In the genomic region with DNA sequence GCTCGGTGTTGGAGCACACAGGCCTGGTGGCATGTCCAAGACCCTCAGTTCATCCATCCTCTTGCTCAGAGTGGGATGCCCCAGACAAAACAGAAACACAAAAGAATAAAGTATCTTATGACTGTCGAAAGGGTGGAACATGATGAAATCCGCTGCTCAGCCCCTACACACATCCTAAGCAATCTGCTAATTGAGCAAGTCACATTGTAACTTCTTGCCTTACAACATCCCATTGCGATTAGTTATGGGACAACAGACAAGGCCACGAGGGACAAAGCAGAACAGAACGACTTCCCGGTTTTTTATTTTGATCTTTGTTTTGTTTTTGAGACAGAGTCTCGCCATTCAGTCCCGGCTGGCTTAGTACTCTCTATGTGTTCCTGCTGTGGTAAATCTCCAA, we compare ENCODE assay signal across 15 mouse cellular contexts.
"Had no signal": no experiment of that assay in that cellular context is flagged by ENCODE, and none has a peak within 500 bp of the region (broad histone marks: within the 10 kb centered on the region; RNA-seq: fewer than 3 reads in every experiment).

No protein-coding gene starts in this region.

- H3K36me3 ChIP-seq: limb, embryonic 13.5 days; liver, embryonic 13.5 days; lung, embryonic 15.5 days; midbrain, embryonic 10.5 days; midbrain, embryonic 15.5 days; neural tube, embryonic 13.5 days had no signal

- H3K27me3 ChIP-seq: limb, embryonic 13.5 days; liver, embryonic 13.5 days; lung, embryonic 15.5 days; midbrain, embryonic 15.5 days; neural tube, embryonic 13.5 days had no signal

- ATAC-seq: hindbrain, postnatal 0 days; midbrain, embryonic 15.5 days had no signal

- H3K4me2 ChIP-seq: limb, embryonic 13.5 days; liver, embryonic 13.5 days; lung, embryonic 15.5 days; midbrain, embryonic 15.5 days; neural tube, embryonic 13.5 days had no signal

- H3K9ac ChIP-seq: limb, embryonic 13.5 days; liver, embryonic 13.5 days; lung, embryonic 15.5 days; midbrain, embryonic 15.5 days; neural tube, embryonic 13.5 days had no signal

- DNase-seq: kidney, adult 18-20 months; kidney, postnatal 10 days; kidney, postnatal 4 days; left cerebral cortex, postnatal 4 days; liver, embryonic 13.5 days; right cerebral cortex, postnatal 14 days; thymus, adult 18-20 months; thymus, postnatal 36 days had no signal

- H3K4me1 ChIP-seq: limb, embryonic 13.5 days; liver, embryonic 13.5 days; lung, embryonic 15.5 days; midbrain, embryonic 10.5 days; midbrain, embryonic 15.5 days; neural tube, embryonic 13.5 days had no signal

- H3K9me3 ChIP-seq: limb, embryonic 13.5 days; liver, embryonic 13.5 days; lung, embryonic 15.5 days; midbrain, embryonic 10.5 days; midbrain, embryonic 15.5 days; neural tube, embryonic 13.5 days had no signal

- H3K27ac ChIP-seq: hindbrain, postnatal 0 days; layer of hippocampus, adult 2 months; limb, embryonic 13.5 days; liver, embryonic 13.5 days; lung, embryonic 15.5 days; midbrain, embryonic 10.5 days; midbrain, embryonic 15.5 days; neural tube, embryonic 13.5 days had no signal

- H3K4me3 ChIP-seq: layer of hippocampus, adult 2 months; limb, embryonic 13.5 days; liver, embryonic 13.5 days; lung, embryonic 15.5 days; midbrain, embryonic 10.5 days; midbrain, embryonic 15.5 days; neural tube, embryonic 13.5 days had no signal
